Mouse (Mus musculus): ENCODE data around the gene Gng7. TPM values are rescaled to one million over a fixed set of nuclear protein-coding genes. Genes with fewer than 3 reads are reported as not detected.

Gng7 gene
- total and polyA plus RNA-seq, 3 experiments: 5.4 to 9.2 (median 8.6) TPM

DNA sequence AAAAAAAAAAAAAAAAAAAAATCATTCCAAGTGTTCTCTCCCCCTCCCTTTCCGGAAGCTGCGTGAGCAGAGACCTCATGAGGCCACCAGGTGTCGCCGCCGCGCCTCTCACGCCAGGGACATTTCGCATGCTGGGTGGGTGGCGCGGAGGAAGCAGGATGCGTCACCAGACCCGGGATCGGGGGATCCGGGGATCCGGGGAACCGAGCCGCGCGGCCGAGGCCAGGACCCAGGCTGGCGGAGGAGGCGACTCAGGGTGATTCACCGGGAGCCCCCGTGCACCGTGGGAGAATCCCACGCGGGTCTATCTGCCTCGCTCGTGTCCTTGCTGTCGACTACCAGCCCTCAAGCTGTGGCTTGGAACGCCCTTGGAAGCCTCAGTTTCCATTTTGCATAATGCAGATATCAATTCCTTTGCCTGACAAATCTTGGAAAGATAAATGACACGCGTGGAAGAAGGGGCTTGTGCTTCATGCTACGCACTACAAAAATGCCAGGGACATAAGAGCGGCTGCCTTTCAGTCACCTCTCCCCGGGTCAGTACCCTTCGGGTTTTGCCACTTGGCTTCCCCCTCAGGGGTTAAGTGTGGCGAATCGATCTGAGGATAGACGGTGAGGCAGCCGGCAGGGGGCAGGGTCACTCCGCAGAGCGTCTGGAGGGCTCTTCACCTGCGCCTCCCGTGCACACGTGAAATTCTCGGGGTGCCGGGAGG is 86.0 kb downstream of the Gng7 start:
- peak; percentile 94 for DNase-seq

DNA sequence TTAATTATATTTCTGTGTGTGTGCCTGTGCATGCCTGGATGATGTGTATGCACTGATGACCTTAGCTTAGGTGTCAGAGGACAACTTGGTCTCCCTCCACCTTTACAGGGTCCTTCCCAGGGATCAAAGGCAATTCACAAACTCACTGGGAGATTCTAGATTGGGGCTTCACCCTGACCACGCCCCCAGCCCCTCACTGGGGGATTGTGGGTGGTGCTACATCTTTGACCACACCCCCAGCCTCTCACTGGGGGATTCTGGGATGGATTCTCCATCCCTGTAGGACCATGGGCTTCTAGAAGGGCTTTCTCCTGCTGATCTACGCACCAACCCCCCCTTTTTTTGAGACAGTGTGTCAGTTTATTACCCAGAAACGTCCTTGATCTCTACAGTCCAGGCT is 89.3 kb downstream of the Gng7 start:
- no peak for DNase-seq

DNA sequence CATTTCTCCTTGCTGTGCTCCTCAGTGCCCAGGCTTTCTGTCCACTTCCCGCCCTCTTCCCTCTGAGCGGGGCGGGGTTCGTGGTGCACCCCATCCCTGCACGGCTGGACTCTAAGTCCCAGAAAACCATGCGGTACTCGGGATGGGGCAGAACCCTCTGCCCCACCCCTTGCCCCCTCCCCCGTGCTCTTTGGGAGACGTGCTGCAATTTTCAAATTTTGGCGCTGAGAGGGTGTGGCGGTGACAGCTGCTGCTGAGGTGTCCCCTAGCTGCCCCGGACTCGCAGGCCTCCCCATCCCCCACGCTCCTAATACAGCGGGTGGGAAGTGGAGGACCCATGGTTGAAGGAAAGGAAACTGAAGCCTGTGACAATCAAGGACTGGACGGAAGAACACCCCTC is 92.8 kb downstream of the Gng7 start:
- DNase-seq: no peak

DNA sequence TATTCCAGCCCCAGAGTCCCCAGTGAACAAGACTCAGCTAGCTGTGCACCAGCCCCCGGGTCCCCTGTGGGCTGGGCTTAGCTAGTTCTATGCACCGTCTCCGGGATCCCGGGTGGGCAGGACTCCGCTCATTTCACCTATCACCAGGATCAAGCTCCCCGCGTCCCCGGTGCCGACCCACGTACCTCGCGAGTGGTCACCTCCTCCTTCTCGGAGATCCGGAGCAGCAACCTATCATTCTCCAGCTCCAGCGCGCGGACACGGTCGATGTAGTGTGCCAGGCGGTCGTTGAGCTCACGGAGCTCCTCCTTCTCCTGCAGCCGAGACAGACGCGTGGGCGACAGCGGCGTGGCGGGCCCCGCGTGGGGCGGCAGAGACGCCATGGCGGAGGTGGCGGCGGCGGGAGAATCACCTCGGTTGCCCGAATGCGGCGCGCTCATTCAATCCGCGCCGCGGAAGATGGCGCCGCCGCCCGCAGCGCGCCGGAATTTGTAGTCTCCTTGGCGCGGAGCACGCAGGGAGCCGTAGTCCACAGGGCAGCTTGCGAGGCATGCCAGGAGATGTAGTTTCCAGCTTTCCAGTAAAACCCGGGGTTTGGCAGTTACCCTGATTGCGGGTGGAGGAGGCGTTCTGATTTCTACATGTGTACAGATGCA is 96.8 kb downstream of the Gng7 start, which contains the start of gene Lmnb2:
Gene Lmnb2 (minus strand): TSS at position 467 of the 656 bp plus-strand sequence.
- DNase-seq: peak; percentile 83

DNA sequence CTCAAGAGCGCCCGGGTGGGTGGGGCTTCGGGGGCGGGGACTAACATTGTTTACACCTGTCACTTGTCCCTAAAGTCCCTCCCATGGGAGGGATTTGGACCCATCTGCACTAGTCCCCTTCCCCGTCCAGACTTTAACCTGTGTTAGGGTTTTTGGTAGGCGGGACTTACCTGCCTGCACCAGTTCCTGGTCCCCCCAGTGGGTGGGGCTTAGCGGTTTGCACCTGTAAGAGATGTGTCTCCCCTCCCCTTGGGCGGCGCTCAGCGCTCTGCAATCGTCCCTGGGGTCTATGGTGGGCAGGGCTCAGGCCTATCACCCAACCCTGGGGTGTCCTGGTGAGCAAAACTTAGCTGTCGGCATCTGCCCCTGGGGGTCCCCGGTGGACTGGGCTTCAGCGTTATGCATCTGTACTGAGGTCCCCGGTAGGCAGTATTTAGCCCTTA is 97.4 kb downstream of the Gng7 start:
- no peak for DNase-seq

DNA sequence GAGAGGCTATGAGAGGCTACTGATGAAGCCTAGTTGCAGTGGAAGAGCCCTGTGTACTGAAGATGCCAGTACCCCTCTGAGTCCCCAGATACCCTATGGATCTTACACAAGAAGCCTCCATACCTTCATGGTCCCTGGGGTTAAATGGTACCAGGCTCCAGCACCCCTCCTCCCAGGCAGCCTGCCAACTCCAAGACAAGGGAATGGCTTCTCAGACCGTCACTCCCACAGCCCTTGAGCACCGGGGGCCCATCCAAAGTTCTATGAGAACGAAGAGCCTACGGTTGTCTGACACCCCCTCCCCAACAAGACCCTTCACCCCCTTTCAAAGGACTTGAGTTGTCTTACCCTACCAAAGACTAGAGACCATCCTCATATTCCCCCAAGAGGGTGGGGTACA is 99.0 kb downstream of the Gng7 start:
- no peak for DNase-seq

DNA sequence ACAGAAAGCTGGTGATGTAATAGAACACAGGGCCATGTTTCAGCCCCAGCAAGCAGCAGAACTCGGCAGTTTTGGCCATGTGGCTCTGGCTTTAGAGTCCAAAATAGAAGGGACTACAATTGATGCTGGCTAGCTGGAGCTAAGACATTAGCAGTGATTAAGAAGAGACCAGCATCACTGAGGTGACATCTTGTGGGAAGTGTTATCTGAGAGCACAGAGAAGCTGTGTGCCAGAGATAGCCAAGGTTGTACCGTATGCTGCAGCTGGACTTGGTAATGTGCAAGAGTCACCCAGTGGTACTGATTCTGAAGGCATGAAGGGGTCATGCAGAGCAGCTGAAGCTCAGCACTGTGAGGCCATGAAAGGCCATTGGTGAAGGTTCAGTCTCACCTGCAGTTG is 99.5 kb downstream of the Gng7 start:
- no peak for DNase-seq

DNA sequence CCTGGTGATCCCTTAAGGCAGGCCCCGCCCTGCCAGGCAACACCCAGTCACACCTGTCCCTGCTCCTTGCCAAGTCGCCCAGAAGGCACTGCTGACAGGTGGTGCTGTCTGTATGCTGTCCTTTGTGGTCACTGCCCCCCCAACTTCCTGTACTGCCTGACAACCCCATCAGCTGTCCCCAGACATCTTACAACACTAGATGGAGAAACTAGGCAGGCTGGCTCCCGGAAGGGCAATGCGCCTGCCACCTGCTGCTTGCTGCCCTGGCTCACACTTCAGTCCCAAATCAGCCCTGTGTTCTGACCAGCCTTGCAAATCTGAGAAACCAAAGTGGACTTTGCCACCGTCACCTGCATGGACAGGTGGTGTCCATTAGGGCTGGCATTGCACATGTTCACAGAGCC is 100.5 kb downstream of the Gng7 start:
- DNase-seq: peak; percentile 5

DNA sequence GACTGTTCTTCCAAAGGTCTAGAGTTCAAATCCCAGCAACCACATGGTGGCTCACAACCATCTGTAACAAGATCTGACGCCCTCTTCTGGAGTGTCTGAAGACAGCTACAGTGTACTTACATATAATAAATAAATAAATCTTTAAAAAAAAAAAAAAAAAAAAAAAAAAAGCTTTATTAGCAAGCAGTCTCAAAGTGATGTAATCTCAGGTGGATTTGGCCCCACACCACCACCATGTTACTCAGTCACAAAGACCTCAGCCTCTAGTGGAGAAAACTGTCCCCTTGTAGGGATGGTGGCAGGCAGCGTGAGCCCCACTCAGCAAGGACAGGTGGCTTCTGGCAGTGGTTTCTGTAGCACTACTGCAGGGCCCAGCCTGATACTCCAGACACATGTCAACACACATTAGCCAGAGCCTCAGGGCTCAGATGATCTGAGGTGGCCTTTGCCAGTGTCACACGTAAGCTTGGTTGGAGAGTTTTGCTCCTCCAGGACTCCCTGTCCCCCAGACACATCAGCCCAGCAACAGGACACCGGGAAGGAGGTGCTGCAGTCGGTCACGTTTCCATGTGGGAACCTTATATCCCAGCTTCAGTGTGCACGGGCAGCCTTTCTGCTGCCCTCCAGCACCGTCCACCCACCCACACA is 101.3 kb downstream of the Gng7 start:
- DNase-seq: no peak

DNA sequence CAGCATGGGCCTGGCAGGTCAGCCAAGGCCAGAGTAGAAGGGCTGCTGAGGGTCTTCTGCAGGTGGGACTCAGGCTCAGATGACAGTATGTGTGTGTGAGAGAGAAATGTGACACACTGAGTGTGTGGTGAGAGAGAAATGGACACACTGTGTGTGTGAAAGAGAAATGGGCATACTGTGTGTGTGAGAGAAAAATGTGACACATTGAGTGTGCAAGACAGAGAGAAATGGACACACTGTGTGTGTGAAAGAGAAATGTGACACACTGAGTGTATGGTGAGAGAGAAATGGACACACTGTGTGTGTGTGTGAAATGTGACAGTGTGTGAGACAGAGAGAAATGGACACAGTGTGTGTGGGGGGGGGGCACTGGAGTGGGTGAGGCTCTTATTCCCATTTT is 102.9 kb downstream of the Gng7 start:
- no peak for DNase-seq

DNA sequence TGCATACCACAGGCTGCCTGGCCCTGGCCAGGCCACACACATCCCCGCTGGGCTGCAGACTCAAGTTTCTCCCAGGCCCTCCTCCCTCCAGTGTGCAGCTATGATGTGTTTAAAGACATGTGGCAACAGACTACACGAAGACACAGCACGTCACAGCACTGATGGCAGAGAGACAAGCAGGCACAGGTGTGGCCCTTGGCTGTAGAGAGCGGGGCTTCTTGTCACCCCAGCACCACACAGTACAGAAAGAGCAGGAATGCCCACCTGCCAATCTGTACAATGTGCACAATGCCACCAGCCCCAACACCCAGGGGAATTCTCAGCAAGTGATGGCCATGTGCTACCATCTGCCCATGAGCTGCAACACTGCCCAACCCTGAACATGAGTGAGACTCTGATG is 103.4 kb downstream of the Gng7 start:
- DNase-seq: no peak

DNA sequence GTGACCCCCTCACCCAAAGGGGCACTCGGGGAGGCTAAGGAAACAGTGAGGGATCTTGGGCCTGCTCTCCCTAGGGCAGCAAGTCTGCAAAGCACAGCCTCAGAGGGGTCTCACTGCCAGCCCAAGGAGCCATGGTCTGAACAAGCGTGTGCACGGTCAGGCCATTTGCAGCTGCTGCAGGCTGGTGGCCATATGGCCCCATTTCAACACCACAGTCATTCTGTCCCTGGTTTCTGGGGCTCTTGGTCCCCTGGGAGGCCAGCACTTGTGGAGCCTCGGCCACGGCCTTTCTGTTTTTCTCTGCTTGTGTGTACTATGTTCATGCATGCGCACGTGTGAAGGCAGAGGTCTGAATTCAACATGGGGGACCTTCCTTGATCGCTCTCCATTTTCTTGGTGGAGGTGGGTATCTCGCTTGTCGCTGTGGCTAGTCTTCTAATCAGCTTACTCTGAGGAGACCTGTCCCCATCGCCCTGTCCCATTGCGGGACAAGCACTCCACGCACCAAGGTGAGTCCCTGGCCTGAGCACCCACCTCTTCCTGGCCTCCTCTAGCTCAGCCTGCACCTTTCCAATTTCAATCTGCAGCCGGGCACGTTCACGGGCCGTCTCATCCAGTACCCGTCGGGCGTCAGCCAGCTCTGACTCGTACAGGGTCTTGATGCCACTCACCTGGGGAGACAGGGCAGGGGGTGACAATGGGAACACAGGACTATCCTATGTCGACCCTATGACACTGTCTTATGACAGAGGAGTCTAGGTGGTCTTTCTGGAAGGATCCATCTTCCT is 105.2 kb downstream of the Gng7 start:
- DNase-seq: peak; percentile 4

DNA sequence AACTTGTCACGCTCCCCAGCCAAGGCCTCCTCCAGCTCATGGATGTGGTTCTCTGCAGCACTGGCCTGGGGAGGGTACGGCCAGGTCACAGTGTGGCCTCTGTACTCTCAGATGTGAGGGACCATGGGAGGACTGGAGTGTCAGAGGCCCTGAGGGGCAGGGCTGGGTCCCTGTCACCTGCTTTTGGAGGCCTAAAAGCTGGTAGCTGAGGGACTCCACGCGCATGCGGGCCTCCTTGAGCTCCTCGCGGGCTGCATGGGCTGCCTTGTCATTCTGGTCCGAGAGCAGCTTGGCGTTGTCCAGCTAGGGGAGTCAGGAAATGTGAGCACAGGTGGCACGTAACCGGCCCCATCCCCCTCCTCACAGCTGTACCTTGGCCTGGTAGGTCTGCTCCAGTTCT is 110.0 kb downstream of the Gng7 start:
- no peak for DNase-seq

DNA sequence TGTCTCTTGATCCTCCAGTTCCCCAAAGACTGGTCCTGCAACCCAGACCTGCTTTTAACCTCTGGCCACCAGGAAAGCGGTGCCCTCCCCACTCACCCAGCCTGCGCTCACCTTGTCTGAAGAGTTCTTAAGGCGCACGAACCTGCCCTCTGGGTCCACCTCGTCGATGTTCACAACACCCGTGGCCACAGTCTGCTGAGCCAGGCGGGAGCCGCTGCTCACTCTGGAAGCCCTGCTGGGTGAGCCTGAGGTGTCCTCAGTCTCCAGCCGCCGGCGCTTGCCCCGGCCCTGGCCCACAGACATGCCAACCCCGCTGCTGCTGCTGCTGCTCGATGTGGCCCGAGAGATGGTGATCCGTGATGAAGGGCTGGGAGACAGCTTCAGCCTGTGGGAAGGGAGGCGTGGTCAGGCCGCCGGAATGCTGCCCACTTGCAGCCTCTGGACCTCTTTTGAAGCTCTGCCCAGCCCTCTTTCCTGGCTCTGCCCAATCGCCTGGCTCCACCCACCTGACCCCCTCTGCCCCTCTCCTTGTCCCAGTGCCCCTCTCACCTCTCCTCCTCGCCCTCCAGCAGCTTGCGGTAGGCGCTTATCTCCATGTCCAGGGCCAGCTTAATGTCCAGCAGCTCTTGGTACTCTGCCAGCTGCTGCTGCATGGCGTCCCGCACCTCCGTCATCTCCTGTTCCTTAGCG is 110.6 kb downstream of the Gng7 start:
- peak; percentile 33 for DNase-seq

DNA sequence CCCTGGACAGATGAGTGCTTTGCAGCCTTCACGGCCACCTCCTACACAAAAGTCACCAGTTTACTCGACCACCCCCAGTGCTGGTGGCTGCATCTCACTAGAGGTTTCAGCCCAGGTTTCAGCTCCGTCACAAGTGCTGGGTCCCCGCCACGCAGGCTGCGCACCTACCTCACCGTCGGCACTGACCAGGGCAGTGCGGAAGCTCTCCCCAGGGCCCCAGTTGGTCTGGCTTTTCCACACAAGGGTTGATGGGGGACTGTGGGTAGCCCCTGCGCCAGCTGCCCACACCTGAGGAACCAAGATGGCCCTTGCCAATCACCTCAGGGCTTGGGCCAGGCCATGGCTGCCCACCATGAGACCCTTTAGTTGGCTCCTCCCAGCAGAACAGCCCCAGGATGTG is 111.5 kb downstream of the Gng7 start:
- peak; percentile 11 for DNase-seq

DNA sequence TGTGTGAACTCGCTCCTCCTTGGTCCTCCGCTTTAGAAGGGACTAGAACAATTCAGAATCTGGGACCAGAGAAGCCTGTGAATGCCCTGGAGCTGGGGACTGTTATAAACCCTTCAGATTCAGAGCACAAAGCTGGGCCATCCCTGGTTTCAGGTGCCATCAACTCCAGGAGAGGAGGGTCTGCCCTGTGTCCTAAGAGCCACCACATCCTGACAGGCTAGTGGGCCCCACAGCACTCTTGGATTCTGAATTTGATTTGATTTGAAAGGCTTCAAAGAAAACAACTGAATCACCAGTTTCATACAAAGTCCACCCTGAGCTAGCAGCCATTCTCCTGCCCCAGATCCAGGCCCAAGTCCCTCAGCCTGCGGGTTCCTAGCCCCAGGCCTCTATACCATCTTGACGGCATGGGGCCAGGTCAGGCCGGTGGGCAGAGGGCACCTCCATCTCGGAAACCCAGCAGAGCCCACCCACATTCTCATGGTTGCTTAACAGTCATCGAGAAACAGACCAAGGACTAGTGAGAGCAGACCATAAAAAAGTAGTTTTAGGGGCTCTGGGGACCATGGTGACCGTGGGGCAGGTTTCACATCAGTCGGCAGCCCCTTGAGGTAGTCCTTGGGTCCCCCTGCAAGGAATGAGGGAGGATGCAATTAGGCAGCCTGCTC is 112.3 kb downstream of the Gng7 start:
- DNase-seq: no peak

DNA sequence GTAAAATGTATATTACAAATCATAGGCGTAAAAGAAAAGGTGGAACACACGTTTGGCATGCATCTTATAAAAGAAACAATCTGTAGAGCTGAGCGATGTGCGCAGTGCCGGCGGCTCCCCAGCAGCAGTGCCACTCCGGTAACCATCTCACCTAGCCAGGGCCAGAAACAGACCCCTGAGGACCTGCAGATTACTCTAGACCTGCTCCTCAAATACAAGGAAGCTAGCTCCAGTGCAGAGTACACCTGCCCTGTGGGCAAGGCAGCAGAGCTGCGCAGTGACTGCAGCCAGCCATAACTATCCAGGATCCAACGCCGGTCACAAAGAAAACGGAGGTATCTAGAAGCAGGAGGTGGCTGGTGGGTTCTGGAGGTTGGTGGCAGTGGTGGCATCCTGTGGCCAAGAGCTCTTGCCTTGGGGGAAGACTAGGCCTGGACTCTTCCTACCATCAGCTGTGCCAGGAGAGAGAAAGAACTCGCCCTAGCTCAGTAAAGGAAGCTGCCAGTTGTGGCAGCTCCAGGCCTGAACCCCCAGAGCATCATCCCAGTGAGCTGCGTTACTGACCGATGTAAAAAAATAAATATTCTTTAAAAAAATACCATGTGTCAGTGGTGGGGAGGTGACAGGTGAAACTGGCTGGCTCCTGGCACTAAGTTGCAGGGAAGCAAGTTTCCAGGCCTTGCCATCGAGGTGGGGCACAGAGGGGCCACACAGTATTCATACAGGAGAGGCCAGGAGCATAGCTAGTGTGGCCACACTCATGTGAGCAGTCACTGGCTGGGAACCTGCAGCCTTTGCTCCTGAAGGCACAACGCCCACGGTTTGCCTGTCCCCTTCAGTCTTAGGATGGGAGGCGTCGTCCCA is 113.1 kb downstream of the Gng7 start:
- no peak for DNase-seq

DNA sequence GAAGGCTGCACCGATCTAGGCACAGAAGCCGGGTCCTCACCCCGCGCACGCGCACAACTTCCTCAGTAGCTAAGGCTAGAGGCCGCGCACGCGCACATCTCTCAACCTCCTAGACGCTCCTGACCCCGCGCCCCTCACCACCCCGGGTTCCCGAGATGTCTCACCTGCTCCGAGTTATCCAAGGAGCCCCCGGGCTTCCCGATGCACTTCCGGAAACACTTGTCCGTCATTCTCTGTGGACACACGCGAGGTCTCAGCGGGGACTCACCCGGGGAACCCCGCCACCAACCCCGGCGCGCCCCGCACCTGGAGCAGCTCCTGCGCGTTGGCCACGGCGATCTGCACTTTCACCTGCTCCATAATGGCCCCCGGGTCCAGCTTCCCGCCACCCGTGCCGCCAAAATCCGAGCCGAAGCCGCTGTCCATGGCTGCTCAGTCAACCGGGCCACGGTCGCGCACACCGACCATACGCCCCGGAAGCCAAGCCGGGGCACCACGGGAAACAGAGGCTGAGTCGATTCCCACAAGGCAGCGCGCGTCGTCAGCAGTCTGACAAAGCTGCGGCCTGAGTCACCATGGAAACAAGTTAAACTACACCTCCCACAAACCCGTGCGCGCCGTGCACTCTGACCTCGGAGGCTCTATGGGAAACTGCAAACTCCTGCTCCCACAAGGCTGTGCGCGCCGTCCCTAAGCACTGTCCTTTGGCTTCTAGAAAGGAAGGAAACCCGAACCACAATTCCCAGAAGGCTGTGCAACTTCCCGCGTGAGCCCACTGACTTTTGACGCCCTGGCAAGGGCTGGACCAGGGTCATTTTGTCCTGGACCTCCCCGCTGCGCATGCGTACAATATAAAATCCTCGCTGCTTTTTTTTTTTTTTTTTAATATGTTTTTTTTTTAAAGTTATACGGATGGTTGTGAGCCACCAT is 114.2 kb downstream of the Gng7 start, which contains the start of gene Timm13:
Gene Timm13 (minus strand): TSS at position 652 of the 930 bp plus-strand sequence.
- peak; percentile 99 for DNase-seq
